Mouse (Mus musculus): Measurements from ENCODE around the gene Trpd52l3.

DNA sequence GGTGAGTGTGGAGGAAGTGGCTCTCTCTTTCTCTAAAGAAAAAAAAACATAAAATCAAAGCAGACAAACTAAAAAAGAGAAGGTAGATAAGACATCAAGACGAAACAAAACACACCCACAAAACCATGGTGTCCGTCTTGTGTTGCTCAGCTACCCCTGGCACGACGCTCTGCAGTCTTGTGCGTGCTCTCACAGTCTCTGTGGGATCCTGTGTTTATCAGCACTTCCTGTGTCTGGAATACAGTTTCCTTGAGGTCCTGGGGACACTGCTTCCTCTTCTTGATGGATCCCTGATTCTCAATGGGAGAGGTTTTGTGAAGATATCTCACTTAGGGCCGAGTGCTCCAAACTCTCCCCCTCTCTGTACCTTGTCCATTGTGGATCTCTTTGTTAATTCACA lies 41.7 kb upstream of the Trpd52l3 start:
- TF ChIP-seq CHD2 (IDR thresholded peaks at IDR 0.05; ENCODE audit: low read depth, low read length) (no peak), HCFC1 (IDR thresholded peaks at IDR 0.05; ENCODE audit: borderline replicate concordance, insufficient read depth, low read length) (no peak), MAFK (IDR thresholded peaks at IDR 0.05; ENCODE audit: insufficient read depth, low read depth, low read length) (no peak), ZNF384 (IDR thresholded peaks at IDR 0.05; ENCODE audit: low read depth, low read length) (no peak)
